Mouse (Mus musculus) stomach, embryonic 14.5 days (tissue): ENCODE data around the gene Lmna. TPM values are rescaled to one million over a fixed set of nuclear protein-coding genes. Genes with fewer than 3 reads are reported as not detected.

Experiments
- ATAC-seq: fragments of 200-750 bp; cut with Nextera tagmentation; 2 replicates; pipeline ENCODE4 v1.8.0; 2017; ENCODE audit warnings: low read depth, moderate TSS enrichment; ENCODE audit not compliant: insufficient number of reproducible peaks, insufficient read depth, low FRiP score
- H3K27ac ChIP-seq: fragments of 300-500 bp; sonication (generic); 2 replicates; pipeline ENCODE4 v1.5.1; 2014; ENCODE audit warnings: mild to moderate bottlenecking, low read length, moderate library complexity, mixed read lengths
- H3K27me3 ChIP-seq: fragments of 300-500 bp; sonication (generic); 2 replicates; pipeline ENCODE4 v1.6.1; 2014; ENCODE audit warnings: low read length, control low read depth, mixed read lengths; ENCODE audit not compliant: control insufficient read depth, insufficient read depth
- H3K36me3 ChIP-seq: fragments of 300-500 bp; sonication (generic); 2 replicates; pipeline ENCODE4 v1.6.1; 2014; ENCODE audit warnings: mild to moderate bottlenecking, control low read depth, low read length, moderate library complexity, mixed read lengths; ENCODE audit not compliant: control insufficient read depth, insufficient read depth
- H3K4me1 ChIP-seq: fragments of 300-500 bp; sonication (generic); 2 replicates; pipeline ENCODE4 v1.6.1; 2014; ENCODE audit warnings: low read length, control low read depth, mixed read lengths; ENCODE audit not compliant: control insufficient read depth, insufficient read depth
- H3K4me2 ChIP-seq: fragments of 300-500 bp; sonication (generic); replicated peaks from 2 replicates; pipeline ENCODE4 v1.6.1; 2014; ENCODE audit warnings: low read depth, low read length, control low read depth
- H3K4me3 ChIP-seq: fragments of 300-500 bp; sonication (generic); 2 replicates; pipeline ENCODE4 v1.5.1; 2014; ENCODE audit warnings: low read depth, low read length, control low read depth
- H3K9ac ChIP-seq: fragments of 300-500 bp; sonication (generic); replicated peaks from 2 replicates; pipeline ENCODE4 v1.6.1; 2014; ENCODE audit warnings: low read depth, mild to moderate bottlenecking, control low read depth, low read length, moderate library complexity, mixed read lengths
- H3K9me3 ChIP-seq: fragments of 300-500 bp; sonication (generic); 2 replicates; pipeline ENCODE4 v1.6.1; 2016; ENCODE audit warnings: low read depth, low read length, control low read depth; ENCODE audit not compliant: control insufficient read depth
- WGBS: fragments of 180-500 bp; shearing (Covaris S2); extraction: QIAGEN DNeasy Blood & Tissue Kit; methylation state at CpG from one replicate; pipeline ENCODE4 v1.1.7; 2014; 5-methylcytosine and 5-hydroxymethylcytosine counted together
- polyA plus RNA-seq: library from polyadenylated mRNA; unstranded; fragments of >200 nt; fragmentation: Nextera tagmentation; extraction: Ambion mirVana; gene quantifications from 2 replicates; pipeline ENCODE4 v1.2.1, GENCODE M21; 2014

Gene Lmna
- polyA plus RNA-seq, 1 experiment from 2014 or later, result 128 TPM

DNA sequence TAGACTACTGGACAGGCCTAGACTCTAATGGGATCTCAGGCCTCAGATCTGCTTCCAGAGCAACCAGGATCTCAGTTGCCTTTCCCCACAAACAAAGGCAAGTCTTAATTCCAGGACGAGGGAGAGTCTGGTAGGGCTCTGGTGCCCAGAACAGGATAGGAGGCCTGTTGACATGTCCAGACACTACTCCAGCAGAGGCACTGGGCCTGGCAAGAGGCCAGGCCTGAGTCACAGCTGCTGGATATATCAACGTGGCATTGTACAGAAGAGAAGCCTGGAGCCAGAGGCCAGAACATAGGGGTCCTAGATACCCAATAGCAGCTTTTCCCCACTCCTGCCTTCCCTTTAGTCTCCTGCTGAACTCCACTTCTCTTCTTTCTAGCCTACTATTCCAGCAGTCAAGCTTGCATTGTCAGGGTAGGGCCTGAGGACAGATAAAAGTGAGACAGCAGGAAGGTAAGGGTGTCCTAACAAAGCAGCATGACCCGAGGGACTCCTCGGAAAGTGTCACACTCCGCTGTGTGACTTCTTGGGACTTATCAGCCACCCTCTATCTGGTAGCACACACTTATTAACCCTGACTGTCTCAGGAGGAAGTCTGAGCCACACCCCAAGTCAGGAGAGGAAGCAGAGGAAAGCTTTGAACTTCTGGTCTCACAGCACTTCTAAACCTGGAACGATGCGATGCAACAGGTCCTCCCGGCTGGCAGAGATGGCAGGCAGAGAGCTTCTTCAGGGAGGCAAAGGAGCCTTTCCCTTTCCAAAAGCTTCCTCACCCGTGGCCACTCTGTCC is 14.7 kb downstream of the Lmna start:
- WGBS, result 61% methylated on average over 9 of the region's 9 CpGs
- peaks cover 27% of the 10 kb centered on the region; the same call in 1 of the 2 replicates for H3K4me1 ChIP-seq
- H3K27me3 ChIP-seq, result no peaks in the 10 kb centered on the region
- H3K9ac ChIP-seq, result no peak overlapping the region
- ATAC-seq, result no peak
- peaks cover 3% of the 10 kb centered on the region; the same call in 1 of the 2 replicates for H3K36me3 ChIP-seq
- peak overlapping the region; percentile 96 for H3K27ac ChIP-seq
- H3K4me2 ChIP-seq, result no peak overlapping the region
- H3K4me3 ChIP-seq, result no peak overlapping the region
- H3K9me3 ChIP-seq, result no peaks in the 10 kb centered on the region

DNA sequence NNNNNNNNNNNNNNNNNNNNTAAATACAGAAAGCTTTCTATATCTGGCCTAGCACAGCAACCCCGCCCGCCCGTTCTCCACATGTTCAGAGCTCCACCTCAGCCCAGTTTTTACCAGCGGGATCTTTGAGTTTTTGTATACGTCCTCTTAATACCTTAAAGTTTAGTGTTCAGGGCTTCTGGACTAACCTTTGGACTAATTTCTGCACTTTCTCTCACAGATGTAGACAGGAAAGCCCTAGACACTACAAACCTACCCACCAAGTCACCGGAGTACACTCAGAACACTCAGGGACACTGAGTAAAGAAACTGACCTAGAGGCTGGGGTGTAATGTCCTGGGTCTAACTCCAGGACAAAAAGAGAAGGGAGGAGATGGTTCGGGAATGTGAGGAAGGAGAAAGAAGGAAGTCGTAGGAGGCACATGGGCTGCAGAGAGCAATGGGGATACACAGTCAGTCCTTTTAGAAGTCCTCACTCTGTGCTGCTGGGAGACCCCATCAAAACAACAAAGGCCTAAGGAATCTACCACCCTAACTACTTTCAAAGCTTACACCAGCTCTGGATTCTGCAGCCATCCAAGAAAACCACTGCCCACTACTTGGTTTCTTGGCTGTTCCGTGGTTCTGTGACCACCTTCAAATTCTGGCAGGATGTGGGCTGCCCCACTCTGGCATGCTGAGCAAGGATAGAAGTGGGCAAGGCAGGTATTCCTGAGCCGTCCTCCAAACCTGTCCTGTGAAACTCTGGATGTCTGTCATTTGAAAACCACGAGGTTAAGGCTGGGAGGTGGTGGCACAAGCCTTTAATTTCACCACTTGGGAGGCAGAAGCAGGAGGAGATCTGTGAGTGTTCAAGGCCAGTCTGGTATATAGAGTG is 15.8 kb downstream of the Lmna start:
- Histone ChIP-seq H3K27me3 (no peaks in the 10 kb centered on the region), H3K36me3 (peaks cover 3% of the 10 kb centered on the region; the same call in 1 of the 2 replicates), H3K4me2 (peak overlapping the region; percentile 86), H3K4me3 (peak overlapping the region; percentile 25; the same call in 1 of the 2 replicates), H3K27ac (peak overlapping the region; percentile 96), H3K4me1 (peaks cover 32% of the 10 kb centered on the region; the same call in 1 of the 2 replicates), H3K9me3 (no peaks in the 10 kb centered on the region), H3K9ac (no peak overlapping the region)
- 67% methylated on average over 11 of the region's 11 CpGs for WGBS
- no peak for ATAC-seq

DNA sequence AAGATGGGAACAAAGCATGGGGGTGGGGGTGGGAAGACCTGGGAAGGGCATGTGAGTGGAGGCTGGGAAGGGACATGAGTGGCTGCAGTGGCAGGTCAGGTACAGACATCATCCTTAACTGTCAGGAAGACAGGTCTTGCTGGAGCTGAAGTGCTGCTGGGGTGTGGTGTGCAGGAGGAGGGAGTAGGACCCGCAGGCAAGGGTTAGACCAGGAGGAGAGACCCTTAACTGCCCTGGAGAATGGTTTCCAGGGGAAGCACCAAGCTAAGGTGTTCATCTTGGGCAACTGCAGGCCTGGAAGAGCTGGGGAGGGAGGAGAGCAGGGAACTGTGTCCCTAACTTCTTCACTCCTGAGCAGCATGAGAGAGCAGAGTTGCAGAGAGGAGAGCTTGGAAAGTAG is 22.4 kb downstream of the Lmna start:
- no peak overlapping the region for H3K4me2 ChIP-seq
- no peak for ATAC-seq

DNA sequence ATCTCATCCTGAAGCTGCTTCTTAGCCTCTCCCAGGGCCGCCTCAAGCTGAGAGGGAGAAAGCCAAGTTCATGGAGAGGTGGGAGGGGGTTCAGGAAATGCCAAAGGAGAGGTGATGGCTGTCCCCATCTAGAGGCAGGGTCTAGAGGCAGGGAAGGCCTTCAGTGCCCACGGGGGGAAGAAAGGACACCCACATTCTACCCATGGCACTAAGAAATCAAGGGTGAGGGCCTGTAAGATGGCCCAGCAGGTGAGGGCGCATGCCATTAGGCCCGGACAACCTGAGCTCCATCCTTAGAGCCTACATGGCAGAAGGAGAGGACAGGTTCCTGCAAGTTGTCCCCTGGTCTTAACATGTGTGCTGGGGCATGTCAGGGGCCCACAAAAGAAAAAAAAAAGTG is 22.9 kb downstream of the Lmna start:
- 77% methylated on average over 4 of the region's 4 CpGs for WGBS
- Histone ChIP-seq H3K9ac (no peak overlapping the region), H3K4me1 (peaks cover 20% of the 10 kb centered on the region; the same call in 1 of the 2 replicates), H3K36me3 (peaks cover 20% of the 10 kb centered on the region), H3K9me3 (no peaks in the 10 kb centered on the region), H3K4me2 (no peak overlapping the region), H3K27me3 (no peaks in the 10 kb centered on the region), H3K27ac (no peak overlapping the region), H3K4me3 (no peak overlapping the region)
- ATAC-seq, result no peak

More for the DNA sequence above, 22.4 kb downstream of the Lmna start:
- Histone ChIP-seq H3K4me1 (peaks cover 23% of the 10 kb centered on the region; the same call in 1 of the 2 replicates), H3K27me3 (no peaks in the 10 kb centered on the region), H3K9ac (no peak overlapping the region), H3K9me3 (no peaks in the 10 kb centered on the region), H3K27ac (no peak overlapping the region), H3K36me3 (peaks cover 20% of the 10 kb centered on the region), H3K4me3 (no peak overlapping the region)
- WGBS, result 82% methylated on average over 1 of the region's 1 CpGs

DNA sequence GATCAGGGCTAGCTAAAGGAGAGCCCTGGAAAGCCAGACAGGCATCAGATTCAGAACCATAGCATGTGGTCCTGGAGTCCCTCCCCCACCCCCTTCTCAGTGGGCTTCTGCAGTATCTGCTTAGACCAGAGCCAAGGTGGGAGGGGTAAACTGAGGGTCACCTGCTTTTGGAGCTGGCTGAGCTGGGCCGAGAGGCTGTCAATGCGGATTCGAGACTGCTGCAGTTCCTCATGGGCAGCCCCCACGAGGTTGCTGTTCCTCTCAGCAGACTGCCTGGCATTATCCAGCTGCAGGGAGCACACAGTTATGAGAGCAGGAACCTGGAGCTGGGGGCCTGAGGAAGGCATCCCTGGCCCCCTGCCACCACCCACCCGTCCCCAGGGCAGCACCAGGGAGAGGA is 23.7 kb downstream of the Lmna start:
- Histone ChIP-seq H3K9ac (no peak overlapping the region), H3K27me3 (no peaks in the 10 kb centered on the region), H3K9me3 (no peaks in the 10 kb centered on the region), H3K4me2 (no peak overlapping the region), H3K36me3 (peaks cover 20% of the 10 kb centered on the region), H3K4me1 (peaks cover 20% of the 10 kb centered on the region; the same call in 1 of the 2 replicates), H3K4me3 (no peak overlapping the region), H3K27ac (no peak overlapping the region)
- 77% methylated on average over 5 of the region's 5 CpGs for WGBS
- no peak for ATAC-seq

DNA sequence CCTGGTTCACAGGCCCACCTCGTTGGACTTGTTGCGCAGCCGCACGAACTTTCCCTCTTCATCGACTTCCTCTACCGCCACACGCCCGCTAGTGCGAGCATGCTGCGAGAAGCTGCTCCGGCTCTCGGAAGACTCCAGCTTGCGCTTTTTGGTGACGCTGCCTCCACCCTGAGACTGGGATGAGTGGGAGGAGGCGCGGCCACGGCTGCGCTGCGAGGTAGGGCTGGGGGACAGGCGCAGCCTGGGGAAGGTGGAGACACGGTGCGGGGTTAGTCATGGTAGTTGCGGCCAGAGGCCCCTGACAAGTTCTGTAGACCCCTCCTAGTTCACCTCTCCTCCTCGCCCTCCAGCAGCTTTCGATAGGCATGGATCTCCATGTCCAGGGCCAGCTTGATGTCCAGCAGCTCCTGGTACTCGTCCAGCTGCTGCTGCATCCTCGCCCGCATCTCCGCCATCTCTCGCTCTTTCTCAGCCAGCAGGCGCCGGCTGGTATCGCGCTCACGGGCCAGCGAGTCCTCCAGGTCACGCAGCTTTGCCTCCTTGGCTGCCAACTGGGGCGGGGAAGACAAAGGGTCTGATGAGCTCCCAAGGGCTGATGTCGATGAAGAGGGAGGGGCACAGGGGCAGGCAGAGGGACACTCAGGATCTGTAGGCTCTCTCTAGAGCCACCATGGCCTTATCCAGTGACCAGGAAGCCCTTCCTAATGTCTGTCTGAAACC is 25.0 kb downstream of the Lmna start:
- Histone ChIP-seq H3K4me1 (peaks cover 20% of the 10 kb centered on the region; the same call in 1 of the 2 replicates), H3K9me3 (no peaks in the 10 kb centered on the region), H3K27ac (no peak overlapping the region), H3K9ac (no peak overlapping the region), H3K4me3 (peak overlapping the region; percentile 16), H3K4me2 (peak overlapping the region; percentile 30), H3K27me3 (no peaks in the 10 kb centered on the region), H3K36me3 (peaks cover 20% of the 10 kb centered on the region)
- no peak for ATAC-seq
- WGBS, result 17% methylated on average over 39 of the region's 39 CpGs

DNA sequence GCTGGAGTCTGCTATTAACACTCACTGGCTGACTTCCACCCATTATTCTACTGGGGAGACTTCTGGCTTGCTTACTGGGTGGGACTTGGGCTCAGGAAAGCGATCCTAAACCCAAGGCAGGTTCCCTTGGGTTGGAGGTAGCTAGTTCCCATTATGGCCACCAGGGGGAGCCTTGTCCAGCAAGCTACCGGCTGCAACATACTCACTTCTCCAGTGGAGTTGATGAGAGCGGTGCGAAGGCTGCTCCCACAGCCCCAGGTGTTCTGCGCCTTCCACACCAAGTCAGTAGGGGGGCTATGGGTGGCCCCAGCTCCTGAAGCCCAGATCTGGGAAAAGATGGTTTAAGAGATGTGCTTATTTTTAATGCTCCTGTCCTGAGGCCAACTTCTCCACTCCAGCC is 26.1 kb downstream of the Lmna start:
- Histone ChIP-seq H3K27me3 (no peaks in the 10 kb centered on the region), H3K9ac (no peak overlapping the region), H3K36me3 (peaks cover 20% of the 10 kb centered on the region), H3K9me3 (no peaks in the 10 kb centered on the region), H3K27ac (no peak overlapping the region), H3K4me3 (no peak overlapping the region), H3K4me1 (peaks cover 11% of the 10 kb centered on the region; the same call in 1 of the 2 replicates), H3K4me2 (no peak overlapping the region)
- 0 out of 2 replicates have a peak, but pooled peaks have one; percentile 30 for ATAC-seq
- 10% methylated on average over 5 of the region's 5 CpGs for WGBS

DNA sequence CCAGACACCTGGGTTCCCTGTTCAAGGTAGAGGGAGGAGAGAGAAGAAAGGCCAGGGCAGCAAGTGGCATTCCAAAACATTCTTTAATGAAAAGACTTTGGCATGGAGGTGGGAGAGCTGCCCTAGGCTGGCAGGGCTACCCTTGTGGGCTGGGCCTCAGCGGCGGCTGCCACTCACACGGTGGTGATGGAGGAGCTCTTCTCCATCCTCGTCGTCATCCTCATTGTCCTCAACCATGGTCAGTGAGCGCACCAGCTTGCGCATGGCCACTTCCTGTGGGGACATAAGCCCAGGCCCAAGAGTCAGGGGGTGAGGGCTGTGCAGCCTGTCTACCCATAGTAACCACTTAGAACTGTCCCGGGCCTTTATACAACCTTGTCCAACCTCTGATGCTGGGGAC is 26.6 kb downstream of the Lmna start:
- H3K36me3 ChIP-seq, result peaks cover 20% of the 10 kb centered on the region
- peaks cover 6% of the 10 kb centered on the region; the same call in 1 of the 2 replicates for H3K4me1 ChIP-seq
- no peaks in the 10 kb centered on the region for H3K9me3 ChIP-seq
- H3K4me3 ChIP-seq, result no peak overlapping the region
- ATAC-seq, result no peak
- no peak overlapping the region for H3K4me2 ChIP-seq
- H3K27ac ChIP-seq, result no peak overlapping the region
- no peak overlapping the region for H3K9ac ChIP-seq
- WGBS, result 78% methylated on average over 8 of the region's 8 CpGs
- H3K27me3 ChIP-seq, result no peaks in the 10 kb centered on the region
